Mouse (Mus musculus): Measurements from ENCODE around the gene Sbno1. TPM values are rescaled to one million over a fixed set of nuclear protein-coding genes. Genes with fewer than 3 reads are reported as not detected.
"Not testable (repeated sequence)": the region's sequence is repeated elsewhere in the genome, so short reads cannot be mapped to it uniquely, and the experiment has no call there.

Sbno1 gene
- 195 and 219 TPM in 2 replicates for total RNA-seq (2017)

- peak; percentile 91 for ATAC-seq (replicated peaks; ENCODE audit: low read depth, poor library complexity, severe bottlenecking)
These were observed at the start of gene Sbno1 for GRCm38 (mm10) chr5:124425412-124426259. Gene Sbno1 (minus strand): TSS chr5:124426001.

- no peak for ATAC-seq (replicated peaks; ENCODE audit: low read depth, poor library complexity, severe bottlenecking)
These were observed 44.9 kb upstream of the Sbno1 start for GRCm38 (mm10) chr5:124470591-124471171.

GRCm38 (mm10) chr5:124469486-124469885, 43.7 kb upstream of the Sbno1 start:
- no peak for ATAC-seq (replicated peaks; ENCODE audit: low read depth, poor library complexity, severe bottlenecking)

GRCm38 (mm10) chr5:124468365-124468764, 42.6 kb upstream of the Sbno1 start:
- ATAC-seq (replicated peaks; ENCODE audit: low read depth, poor library complexity, severe bottlenecking), result no peak

- ATAC-seq (replicated peaks; ENCODE audit: low read depth, poor library complexity, severe bottlenecking), result no peak
These were observed 42.0 kb upstream of the Sbno1 start for GRCm38 (mm10) chr5:124467766-124468165.

GRCm38 (mm10) chr5:124464905-124465304, 39.1 kb upstream of the Sbno1 start:
- ATAC-seq (replicated peaks; ENCODE audit: low read depth, poor library complexity, severe bottlenecking), result no peak

- no peak for ATAC-seq (replicated peaks; ENCODE audit: low read depth, poor library complexity, severe bottlenecking)
These were observed 37.7 kb upstream of the Sbno1 start for GRCm38 (mm10) chr5:124463462-124463861.

GRCm38 (mm10) chr5:124462297-124463025, 36.7 kb upstream of the Sbno1 start:
- ATAC-seq (replicated peaks; ENCODE audit: low read depth, poor library complexity, severe bottlenecking), result no peak

GRCm38 (mm10) chr5:124460922-124461321, 35.1 kb upstream of the Sbno1 start:
- ATAC-seq (replicated peaks; ENCODE audit: low read depth, poor library complexity, severe bottlenecking), result not testable (repeated sequence)

GRCm38 (mm10) chr5:124456762-124457161, 31.0 kb upstream of the Sbno1 start:
- ATAC-seq (replicated peaks; ENCODE audit: low read depth, poor library complexity, severe bottlenecking), result no peak

- ATAC-seq (replicated peaks; ENCODE audit: low read depth, poor library complexity, severe bottlenecking), result no peak
These were observed 28.2 kb upstream of the Sbno1 start for GRCm38 (mm10) chr5:124454082-124454419.

GRCm38 (mm10) chr5:124453339-124454081, 27.7 kb upstream of the Sbno1 start:
- no peak for ATAC-seq (replicated peaks; ENCODE audit: low read depth, poor library complexity, severe bottlenecking)

- ATAC-seq (replicated peaks; ENCODE audit: low read depth, poor library complexity, severe bottlenecking), result no peak
These were observed 26.9 kb upstream of the Sbno1 start for GRCm38 (mm10) chr5:124452494-124453228.

GRCm38 (mm10) chr5:124450641-124451340, 25.0 kb upstream of the Sbno1 start:
- no peak for ATAC-seq (replicated peaks; ENCODE audit: low read depth, poor library complexity, severe bottlenecking)

- no peak for ATAC-seq (replicated peaks; ENCODE audit: low read depth, poor library complexity, severe bottlenecking)
These were observed 24.2 kb upstream of the Sbno1 start for GRCm38 (mm10) chr5:124450051-124450450.

- ATAC-seq (replicated peaks; ENCODE audit: low read depth, poor library complexity, severe bottlenecking), result no peak
These were observed 23.7 kb upstream of the Sbno1 start for GRCm38 (mm10) chr5:124449494-124449893.

- peak; percentile 77 for ATAC-seq (replicated peaks; ENCODE audit: low read depth, poor library complexity, severe bottlenecking)
These were observed 20.6 kb upstream of the Sbno1 start for GRCm38 (mm10) chr5:124446301-124446881.

GRCm38 (mm10) chr5:124445621-124446293, 20.0 kb upstream of the Sbno1 start:
- ATAC-seq (replicated peaks; ENCODE audit: low read depth, poor library complexity, severe bottlenecking), result no peak

All from common myeloid progenitor, adult 5-6 weeks (primary cell).